Mouse (Mus musculus): ENCODE results near the gene Nucks1.
"Not testable (repeated sequence)": the region's sequence is repeated elsewhere in the genome, so short reads cannot be mapped to it uniquely, and the experiment has no call there.

The Nucks1 gene

DNA sequence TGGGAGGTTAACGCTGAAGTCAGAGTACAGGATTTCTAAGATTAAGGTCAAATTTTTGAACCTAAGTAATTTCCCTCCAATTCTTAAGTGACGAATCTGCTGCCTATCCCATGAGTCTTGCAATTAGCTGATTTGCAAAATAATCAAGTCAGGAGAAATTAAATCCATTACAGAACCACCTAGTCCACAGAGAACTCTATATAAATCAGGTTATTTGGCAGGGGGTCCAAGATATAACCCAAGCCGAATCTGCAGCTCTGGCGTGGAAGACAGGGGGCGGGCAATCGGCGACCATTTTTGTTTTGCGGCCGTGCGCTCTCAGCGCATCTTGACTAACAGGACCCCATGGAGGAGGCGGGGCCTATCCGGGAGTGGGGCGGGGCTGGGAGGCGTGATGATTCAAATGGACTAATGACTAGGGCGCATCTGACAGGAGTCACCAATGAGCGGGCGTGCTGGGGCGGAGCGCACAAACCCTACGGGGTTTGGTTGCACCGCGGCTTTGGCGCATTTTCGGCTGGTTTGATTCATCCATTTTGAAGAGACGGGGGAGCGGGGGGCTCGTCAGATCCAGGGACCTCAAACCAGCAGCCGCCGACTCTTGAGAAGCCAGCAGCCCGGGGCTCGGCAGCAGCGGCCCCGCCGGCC, at the start of gene Nucks1:
Gene Nucks1 (plus strand): TSS at position 534 of the 648 bp plus-strand sequence.
- peak; percentile 99 for ATAC-seq (ENCODE audit: insufficient number of reproducible peaks, low FRiP score, low TSS enrichment)

DNA sequence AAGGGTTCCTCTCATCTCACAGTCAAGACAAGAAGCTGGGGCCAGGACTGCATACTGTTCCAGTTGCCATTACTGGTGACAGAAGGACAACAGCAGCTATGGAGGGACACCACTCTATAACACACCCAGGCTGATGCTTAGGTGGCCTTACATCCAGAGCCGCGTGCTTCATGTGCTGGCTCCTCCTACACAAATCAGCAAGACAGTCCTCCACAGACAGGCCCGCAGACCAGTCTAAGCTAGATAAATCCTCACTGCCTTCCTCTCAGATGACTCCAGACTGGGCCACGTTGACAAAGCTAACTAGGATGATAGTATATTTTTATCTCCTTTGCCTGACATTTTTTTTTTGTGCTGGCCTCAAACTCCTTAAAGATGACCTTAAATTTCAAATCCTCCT, 48.5 kb upstream of the Nucks1 start:
- ATAC-seq (ENCODE audit: insufficient number of reproducible peaks, low FRiP score, low TSS enrichment), result no peak

DNA sequence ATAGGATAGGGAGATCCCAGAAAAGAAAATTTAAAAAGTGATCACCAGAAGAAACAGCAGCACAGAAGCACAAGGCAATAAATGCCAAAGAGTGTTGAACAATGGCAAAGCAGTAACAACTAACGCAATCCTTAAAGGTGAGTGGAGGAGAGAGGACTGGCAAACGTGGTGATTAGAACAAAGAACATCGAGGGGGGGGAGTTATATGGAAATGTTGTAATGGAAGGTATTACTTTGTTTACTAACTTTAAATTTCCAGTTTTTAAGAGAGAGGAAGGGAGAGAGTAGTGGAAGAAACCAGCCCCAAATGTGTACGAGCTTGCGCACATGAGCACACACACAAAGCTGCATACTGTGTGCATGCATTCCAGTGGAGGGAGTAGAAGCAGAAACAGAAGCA, 44.7 kb upstream of the Nucks1 start:
- ATAC-seq (ENCODE audit: insufficient number of reproducible peaks, low FRiP score, low TSS enrichment), result no peak

DNA sequence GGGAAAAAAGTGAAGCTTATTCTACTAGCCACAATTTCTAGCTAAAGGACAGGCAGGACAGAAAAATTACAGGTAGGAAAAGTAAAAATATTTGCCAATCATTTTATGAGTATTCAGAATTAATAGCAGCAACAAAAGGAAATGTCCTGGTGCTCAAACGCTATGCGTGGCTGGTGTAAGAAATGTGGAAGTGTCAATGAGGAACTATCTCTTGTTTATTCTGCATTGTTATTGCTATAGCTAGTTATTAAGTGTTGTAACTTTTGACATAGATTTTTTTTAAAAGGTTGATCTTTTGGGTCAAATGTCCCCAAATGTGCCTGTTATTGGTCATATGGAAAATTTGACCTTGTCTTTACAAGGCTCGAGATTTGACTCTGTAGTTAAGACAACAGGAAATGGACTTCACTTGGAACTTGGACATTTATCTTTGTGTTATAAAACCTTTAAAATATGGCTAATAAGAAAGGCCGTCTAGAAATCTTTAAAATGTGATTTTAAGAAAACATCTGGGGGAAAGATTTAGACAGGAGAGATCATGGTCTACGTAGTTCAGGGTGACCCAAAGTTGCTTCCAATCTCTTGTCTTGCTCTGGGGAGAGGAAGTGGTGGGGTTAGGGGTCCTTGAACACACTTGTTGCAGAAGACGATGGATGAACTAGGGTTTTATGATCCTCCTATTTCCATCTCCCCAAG, 43.9 kb upstream of the Nucks1 start:
- no peak for ATAC-seq (ENCODE audit: insufficient number of reproducible peaks, low FRiP score, low TSS enrichment)

DNA sequence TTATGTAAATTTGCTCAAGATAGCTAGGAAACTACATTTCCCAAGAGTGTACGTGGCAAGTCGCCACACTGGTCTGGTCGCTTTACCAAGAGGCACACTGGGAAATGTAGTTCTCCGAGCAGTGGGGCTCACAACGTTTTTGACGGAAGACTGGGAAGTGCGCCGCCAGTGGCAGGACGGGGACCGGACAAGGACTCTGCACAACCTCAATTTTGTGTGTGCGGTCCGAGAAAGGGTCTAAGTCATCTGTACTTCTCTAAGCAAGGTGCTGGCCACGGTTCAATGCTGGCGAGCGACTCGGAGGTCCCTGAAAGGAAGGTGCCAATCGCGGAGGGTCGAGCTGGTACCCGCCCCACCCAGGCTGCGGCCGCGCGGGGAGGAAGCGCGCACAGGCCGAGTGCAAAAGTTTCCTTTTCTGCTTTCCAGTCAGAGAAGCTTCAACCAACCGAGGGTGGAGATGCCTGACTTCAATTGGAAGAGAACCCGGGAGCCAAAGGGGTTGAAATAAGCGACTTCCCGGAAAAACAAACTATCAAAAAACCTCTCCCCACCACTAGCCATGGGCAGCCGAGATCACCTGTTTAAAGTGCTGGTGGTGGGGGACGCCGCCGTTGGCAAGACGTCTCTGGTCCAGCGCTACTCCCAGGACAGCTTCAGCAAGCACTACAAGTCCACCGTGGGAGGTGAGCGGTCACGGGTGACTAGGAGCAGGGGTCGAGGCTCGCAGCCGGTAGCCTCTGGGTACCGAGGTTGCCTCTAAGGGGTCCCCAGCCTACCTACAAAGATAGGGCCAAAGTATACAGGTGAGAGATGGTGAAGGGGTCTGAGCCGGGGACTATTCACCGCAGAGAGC, 43.0 kb upstream of the Nucks1 start, which contains the start of gene Rab29:
Gene Rab29 (plus strand): TSS at position 132 of the 853 bp plus-strand sequence.
- peak; percentile 90 for ATAC-seq (ENCODE audit: insufficient number of reproducible peaks, low FRiP score, low TSS enrichment)

DNA sequence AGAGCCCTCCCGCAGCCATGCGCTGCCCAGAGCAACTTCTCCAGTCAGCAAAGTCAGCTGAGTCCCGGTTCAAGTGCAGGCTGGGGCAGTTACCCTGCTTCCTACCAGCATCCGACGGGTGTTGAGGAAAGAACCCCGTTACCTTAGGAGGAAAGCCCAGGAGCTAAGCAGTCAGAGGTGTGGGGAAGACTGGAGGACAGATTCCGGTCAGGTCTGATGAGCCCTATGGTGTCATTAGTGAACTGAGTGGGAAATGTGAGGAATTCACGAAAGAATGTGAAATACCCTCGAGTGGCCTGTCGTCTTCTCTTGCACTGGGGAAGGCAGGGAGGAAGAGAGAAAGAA, 42.4 kb upstream of the Nucks1 start:
- ATAC-seq (ENCODE audit: insufficient number of reproducible peaks, low FRiP score, low TSS enrichment), result 0 out of 2 replicates have a peak, but pooled peaks have one; percentile 6

DNA sequence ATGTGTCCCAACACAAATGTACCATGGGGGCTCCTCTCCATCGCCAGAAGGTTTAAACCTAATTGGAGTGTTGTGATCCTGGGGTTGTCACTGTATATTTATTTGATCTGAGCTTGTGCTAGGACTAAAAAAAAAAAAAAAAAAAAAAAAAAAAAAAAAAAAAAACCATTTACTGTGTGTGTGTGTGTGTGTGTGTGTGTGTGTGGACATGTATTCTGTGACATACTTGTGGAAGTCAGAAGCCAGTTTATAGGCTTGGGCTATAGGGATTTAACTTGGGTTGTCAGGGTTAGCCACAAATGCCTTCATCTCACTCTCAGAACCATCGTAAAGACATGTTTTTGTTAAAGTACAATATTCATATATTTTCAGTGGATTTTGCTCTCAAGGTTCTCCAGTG, 40.8 kb upstream of the Nucks1 start:
- ATAC-seq (ENCODE audit: insufficient number of reproducible peaks, low FRiP score, low TSS enrichment), result no peak

DNA sequence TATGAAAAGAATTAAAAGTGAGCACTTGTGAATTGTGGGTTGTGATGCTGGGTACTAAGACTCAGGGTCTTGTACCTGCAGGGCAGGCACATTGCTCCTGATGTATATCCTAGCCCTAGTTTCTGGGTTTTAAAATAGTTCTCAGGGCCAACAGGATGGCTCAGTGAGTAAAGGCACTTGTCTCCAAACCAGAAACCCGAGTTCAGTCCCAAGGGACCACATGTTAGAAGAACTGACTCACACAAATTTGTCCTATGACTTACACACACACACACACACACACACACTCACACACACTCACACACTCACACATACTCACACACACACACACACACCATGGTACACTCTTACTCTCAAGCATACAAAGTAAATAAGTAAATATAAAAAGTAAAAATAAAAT, 37.5 kb upstream of the Nucks1 start:
- ATAC-seq (ENCODE audit: insufficient number of reproducible peaks, low FRiP score, low TSS enrichment), result no peak

DNA sequence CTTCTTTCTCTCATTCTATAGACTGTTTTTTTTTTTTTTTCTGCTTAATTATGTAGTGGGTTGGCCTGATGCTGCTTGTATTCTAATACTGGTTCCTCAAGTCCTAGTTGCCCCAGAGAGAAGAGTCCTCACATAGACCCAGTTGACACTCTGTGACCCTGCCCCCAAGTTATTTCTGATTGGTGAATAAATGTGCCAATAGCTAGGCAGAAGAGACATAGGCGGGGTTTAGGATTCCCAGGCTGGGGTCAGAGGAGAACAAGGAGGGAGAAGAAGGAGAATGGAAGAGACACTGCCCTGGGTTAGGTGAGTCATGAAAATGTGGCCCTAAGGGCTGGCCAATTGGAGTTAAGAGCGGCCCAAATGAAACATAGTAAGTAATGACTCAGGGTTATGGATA, 30.5 kb upstream of the Nucks1 start:
- ATAC-seq (ENCODE audit: insufficient number of reproducible peaks, low FRiP score, low TSS enrichment), result no peak

DNA sequence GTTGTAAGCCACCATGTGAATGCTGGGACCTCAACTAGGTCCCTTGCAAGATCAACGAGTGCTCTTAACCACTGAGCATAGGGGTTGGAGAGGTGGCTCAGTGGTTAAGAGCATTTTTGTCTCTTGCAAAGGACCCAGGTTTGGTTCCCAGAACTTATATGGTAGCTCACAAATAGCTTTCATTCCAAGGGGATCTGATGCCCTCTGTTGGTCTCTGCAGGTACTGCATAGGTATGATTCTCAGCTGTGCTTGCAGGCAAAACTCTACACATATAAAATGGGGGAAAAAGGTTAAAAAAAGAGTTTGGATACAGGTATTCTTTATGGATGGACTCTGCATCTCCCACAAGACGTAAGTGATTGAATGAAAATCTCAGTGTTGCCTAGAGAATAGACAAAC, 27.5 kb upstream of the Nucks1 start:
- no peak for ATAC-seq (ENCODE audit: insufficient number of reproducible peaks, low FRiP score, low TSS enrichment)

DNA sequence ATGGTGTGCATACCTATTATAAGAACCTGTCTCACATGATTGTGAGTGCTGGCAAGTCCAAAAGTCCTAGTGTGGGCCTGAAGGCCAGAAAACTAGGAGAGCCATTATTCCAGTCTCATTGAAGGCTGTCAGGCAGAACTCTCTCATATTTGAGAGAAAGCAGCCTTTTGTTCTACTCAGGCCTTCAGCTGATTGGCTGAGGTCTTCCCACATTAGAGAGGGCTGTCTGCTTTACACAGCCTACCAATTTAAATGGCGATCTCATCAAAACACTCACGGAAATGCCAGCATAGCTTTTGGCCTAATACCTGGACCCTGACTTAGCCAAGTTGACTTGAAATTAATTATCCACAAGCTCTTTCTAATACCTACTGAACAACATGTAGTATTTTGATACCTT, 24.2 kb upstream of the Nucks1 start:
- ATAC-seq (ENCODE audit: insufficient number of reproducible peaks, low FRiP score, low TSS enrichment), result no peak

DNA sequence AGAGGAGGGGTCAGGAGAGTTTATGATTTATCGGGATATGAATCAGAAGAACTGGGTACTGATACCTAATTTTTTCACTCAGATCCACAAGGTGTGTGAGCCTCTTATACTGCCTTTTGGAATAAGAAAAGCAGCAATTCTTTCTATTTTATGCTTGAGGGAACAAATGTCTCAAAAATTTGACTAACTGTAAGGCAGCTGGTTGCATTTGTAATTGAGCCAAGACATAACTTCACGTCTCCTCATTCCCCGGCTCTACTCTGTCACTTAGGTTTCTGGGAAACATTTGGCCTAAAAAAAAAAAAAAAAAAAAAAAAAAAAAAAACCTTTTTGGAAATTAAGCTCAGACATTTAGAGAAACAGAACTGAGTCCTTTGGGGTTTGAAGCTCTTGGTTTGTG, 23.7 kb upstream of the Nucks1 start:
- no peak for ATAC-seq (ENCODE audit: insufficient number of reproducible peaks, low FRiP score, low TSS enrichment)

DNA sequence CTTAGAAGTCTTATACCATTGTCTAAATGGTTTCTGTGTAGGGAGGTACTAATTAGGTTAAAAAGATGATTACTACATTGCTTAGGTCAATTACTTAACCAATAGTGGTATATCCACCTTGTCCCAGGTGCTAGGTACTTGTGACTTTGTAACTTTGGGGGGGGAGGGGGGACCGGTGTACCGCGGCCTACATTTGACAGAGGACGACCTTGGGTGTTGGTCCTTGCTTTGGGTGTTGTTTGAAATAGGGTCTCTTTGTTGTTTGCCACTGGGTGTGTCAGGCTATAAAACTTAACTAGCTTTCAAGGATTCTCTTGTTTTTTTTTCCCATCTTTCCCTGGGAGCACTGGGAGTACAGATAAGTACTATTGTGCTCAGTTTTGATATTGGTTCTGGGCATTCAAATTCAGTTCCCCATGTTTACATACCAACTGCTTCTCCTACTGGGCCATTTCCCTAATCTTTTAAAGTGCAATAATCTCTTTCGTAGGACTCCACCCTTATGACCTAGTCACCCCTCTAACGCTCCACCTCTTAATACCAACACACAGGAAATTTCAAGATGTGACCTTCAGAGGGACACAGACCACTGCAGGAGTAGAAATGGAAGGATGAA, 20.2 kb upstream of the Nucks1 start:
- no peak for ATAC-seq (ENCODE audit: insufficient number of reproducible peaks, low FRiP score, low TSS enrichment)

DNA sequence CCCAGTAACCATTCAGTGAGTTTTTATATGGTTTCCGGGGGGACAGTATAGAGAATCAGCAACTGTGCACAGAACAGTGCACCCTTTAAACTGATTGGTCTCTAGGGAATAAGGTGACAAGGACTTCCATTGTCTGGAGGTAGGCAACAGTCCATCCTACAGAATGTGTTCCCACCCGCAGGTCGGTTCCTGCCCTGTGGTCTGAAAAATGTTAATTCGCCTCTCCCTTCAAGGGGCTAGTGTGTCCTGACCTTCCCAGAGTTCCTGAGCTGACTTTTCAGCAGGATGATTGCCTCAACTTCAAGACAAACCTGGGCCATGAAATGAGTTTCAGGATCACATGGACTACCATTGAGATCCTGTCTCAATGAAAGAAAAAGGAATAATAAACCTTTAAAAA, 18.9 kb upstream of the Nucks1 start:
- no peak for ATAC-seq (ENCODE audit: insufficient number of reproducible peaks, low FRiP score, low TSS enrichment)

DNA sequence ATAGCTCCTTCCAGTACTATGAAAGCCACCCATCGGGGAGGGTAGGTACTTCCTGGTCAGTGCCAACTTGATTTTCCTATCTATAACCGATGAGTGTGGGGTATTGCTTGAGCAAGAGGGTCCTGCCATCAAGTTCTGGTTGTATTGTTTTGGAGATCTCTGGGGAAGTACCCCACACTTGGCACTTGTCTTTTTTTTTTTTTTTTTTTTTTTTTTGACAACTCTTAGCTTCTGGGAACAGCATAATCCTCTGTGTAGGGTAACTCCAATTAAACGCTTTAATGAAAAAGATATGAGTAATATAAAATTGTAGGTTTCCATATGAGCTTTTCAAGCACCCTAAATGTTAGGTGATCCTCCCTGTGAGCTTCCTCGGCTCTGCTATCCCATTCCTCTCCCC, 7.7 kb upstream of the Nucks1 start:
- ATAC-seq (ENCODE audit: insufficient number of reproducible peaks, low FRiP score, low TSS enrichment), result no peak

DNA sequence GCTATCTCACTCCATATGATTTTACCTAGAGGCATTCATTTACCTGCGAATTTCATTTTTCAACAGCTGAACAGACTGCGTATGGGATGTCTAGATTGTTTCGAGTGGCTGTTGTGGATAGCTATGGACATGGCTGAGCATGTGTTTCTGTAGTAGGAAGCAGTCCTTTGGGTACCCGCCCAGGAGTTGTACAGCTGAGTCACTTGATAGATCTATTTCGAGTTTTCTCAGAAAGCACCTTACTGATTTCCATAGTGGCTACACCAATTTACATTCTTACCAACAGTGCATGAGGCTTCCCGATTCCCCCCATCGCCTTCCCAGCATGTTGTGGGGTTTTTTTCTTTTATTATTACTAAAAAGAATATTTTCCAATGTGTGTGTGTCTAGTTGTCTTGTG, 7.1 kb upstream of the Nucks1 start:
- no peak for ATAC-seq (ENCODE audit: insufficient number of reproducible peaks, low FRiP score, low TSS enrichment)

DNA sequence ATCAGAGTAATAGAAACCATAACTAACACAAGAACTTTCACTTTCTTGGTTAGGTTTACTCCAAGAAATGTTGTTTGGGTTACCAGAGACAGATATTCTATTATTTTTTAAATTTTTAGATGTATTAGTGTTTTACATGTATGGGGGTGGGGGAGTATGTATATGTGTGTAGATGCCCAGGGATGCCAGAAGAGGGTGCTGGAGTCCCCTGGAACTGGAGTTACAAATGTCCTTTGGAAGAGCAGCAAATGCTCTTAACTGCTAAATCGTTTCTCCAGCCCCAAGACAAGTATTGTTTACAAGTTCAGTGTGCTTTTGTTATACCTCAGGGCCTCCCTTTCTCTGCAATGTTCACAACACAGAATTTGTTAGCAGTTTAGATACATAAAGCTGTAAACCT, 4.8 kb upstream of the Nucks1 start:
- ATAC-seq (ENCODE audit: insufficient number of reproducible peaks, low FRiP score, low TSS enrichment), result no peak

DNA sequence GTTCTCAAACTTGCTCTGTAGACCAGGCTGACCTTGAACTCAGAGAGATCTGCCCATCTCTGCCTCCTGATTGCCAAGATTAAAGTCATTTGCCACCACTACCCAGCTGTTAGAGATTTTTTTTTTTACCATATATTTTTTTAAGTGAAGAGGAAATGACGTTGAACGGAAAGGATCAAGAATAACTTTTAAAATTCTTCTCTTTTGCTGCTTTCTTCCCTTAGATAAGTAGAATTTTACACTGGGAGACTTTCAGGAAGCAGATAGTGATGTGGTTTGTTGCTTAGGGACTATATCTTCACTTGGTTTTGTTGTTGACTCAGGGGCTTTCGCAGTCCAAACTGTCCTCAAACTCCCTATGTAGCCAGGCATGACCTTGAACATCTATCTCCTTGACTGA, 1.9 kb upstream of the Nucks1 start:
- ATAC-seq (ENCODE audit: insufficient number of reproducible peaks, low FRiP score, low TSS enrichment), result no peak

DNA sequence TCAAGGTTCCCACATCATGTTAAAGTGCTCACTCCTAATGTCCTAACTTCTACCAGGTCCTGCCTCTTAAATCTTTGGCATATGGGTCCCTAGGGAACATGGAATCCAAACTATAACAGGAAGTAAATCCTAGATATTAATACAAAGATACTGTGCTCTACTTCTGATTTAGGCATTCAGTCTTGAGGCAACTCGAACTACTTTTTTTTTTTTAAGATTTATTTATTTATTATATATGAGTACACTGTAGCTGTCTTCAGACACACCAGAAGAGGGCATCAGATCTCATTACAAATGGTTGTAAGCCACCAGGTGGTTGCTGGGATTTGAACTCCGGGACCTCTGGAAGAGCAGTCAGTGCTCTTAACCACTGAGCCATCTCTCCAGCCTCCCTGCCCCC, 1.1 kb upstream of the Nucks1 start:
- ATAC-seq (ENCODE audit: insufficient number of reproducible peaks, low FRiP score, low TSS enrichment), result not testable (repeated sequence)

DNA sequence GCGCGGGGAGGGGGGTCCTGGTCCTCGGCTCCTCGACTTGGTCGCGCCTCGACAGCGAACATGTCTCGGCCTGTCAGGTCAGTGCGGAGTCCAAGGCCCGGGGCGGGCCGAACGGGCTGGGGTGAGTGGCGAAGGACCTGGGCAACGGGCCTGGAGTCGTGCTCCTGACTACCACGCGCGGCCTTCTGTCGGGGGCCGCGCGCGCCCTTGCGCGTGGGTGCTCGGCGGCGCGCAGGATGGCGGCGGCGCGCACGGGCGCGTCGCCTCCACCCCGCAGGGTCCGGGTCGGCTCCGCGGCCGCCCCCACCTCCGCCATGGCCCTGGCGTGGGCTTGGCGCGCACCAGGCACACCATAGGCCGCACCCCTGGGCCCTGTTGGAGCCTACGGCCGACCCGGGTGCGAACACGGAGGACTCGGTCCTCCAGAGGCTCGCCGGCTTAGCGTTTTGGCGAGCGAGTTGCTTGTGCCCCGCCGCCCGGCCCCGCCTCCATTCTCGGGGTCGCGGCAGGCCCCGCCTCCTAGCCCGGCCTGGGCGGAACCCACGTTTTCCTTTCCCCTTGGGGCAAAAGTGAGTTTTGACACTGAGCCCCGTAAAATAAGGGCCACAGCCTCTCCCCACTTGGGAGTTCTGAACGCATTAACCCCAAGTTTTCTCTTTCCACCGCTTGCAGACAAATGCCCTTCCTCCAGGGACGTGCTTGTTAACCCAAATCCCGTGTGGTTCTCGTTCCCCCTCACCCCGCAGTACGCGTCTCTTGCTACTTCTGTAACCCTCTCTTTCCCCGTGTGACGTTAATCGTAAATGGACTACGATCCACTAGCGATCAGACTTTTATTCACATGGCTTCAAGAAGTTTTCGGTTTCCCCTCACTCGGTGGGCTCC, 582 bp downstream of the Nucks1 start:
- peak; percentile 70 for ATAC-seq (ENCODE audit: insufficient number of reproducible peaks, low FRiP score, low TSS enrichment)

All from cerebellum, adult (tissue).